Mouse (Mus musculus) cerebellum, postnatal 4 days (tissue): ENCODE data around the gene Olfr1173.

Experiments used
- DNase-seq, 2 experiments: peaks; one replicate each; pipeline ENCODE4 v3.0.0; 2022; ENCODE audit warnings: low spot score in 2 of 2, mixed read lengths in 1 of 2

The Olfr1173 gene

GRCm38 (mm10) chr2:88279775-88280174 is at the start of gene Olfr1173:
Olfr1173 (minus strand) TSS chr2:88279875.
- no peak for DNase-seq

GRCm38 (mm10) chr2:88327115-88327514 is 47.4 kb upstream of the Olfr1173 start, which contains the start of gene Olfr1175-ps:
Olfr1175-ps (minus strand) TSS chr2:88327215.
- no peak for DNase-seq

- no peak for DNase-seq
Observed at GRCm38 (mm10) chr2:88315035-88315434, 35.4 kb upstream of the Olfr1173 start, which contains the start of gene Olfr1174-ps. Olfr1174-ps (minus strand) TSS chr2:88315135.

- no peak for DNase-seq
Observed at GRCm38 (mm10) chr2:88228234-88228633, 51.4 kb downstream of the Olfr1173 start, which contains the start of gene Olfr1170. Olfr1170 (minus strand) TSS chr2:88228334.
